Mouse (Mus musculus) lung, embryonic 16.5 days (tissue): ENCODE results near the gene Vps13d. TPM values are rescaled to one million over a fixed set of nuclear protein-coding genes. Genes with fewer than 3 reads are reported as not detected.

Source experiments
- ATAC-seq: fragments of 200-750 bp; cut with Nextera tagmentation; 2 replicates; pipeline ENCODE4 v1.8.0; 2017; ENCODE audit warnings: low read depth, mild to moderate bottlenecking, moderate library complexity
- H3K27ac ChIP-seq: fragments of 300-500 bp; sonication (generic); 2 replicates; pipeline ENCODE4 v1.5.1; 2014; ENCODE audit warnings: mild to moderate bottlenecking, control low read depth, low read length
- H3K27me3 ChIP-seq: fragments of 300-500 bp; sonication (generic); 2 replicates; pipeline ENCODE4 v1.6.1; 2014; ENCODE audit warnings: low read depth, low read length, mixed read lengths; ENCODE audit not compliant: control insufficient read depth, insufficient read depth
- H3K36me3 ChIP-seq: fragments of 300-500 bp; sonication (generic); 2 replicates; pipeline ENCODE4 v1.6.1; 2014; ENCODE audit warnings: low read length; ENCODE audit not compliant: control insufficient read depth, insufficient read depth
- H3K4me1 ChIP-seq: fragments of 300-500 bp; sonication (generic); replicated peaks from 2 replicates; pipeline ENCODE4 v1.6.1; 2014; ENCODE audit warnings: low read length, mixed read lengths; ENCODE audit not compliant: control insufficient read depth, insufficient read depth
- H3K4me2 ChIP-seq: fragments of 300-500 bp; sonication (generic); 2 replicates; pipeline ENCODE4 v1.6.1; 2014; ENCODE audit warnings: low read depth, low read length, control low read depth
- H3K4me3 ChIP-seq: fragments of 300-500 bp; sonication (generic); 2 replicates; pipeline ENCODE4 v1.5.1; 2014; ENCODE audit warnings: mild to moderate bottlenecking, low read length, control low read depth
- H3K9ac ChIP-seq: fragments of 300-500 bp; sonication (generic); 2 replicates; pipeline ENCODE4 v1.6.1; 2014; ENCODE audit warnings: low read length, control low read depth
- H3K9me3 ChIP-seq: fragments of 300-500 bp; sonication (generic); 2 replicates; pipeline ENCODE4 v1.6.1; 2016; ENCODE audit warnings: low read length; ENCODE audit not compliant: control insufficient read depth
- WGBS: fragments of 180-500 bp; shearing (Covaris S2); extraction: QIAGEN DNeasy Blood & Tissue Kit; methylation state at CpG from one replicate; pipeline ENCODE4 v1.1.7; 2014; 5-methylcytosine and 5-hydroxymethylcytosine counted together
- polyA plus RNA-seq: library from polyadenylated mRNA; unstranded; fragments of >200 nt; fragmentation: Nextera tagmentation; extraction: Ambion mirVana; gene quantifications from 2 replicates; pipeline ENCODE4 v1.2.1, GENCODE M21; 2015

Gene Vps13d
- polyA plus RNA-seq, 1 experiment from 2014 or later, result 5.9 TPM

GRCm38 (mm10) chr4:145215396-145215795, 20.6 kb upstream of the Vps13d start:
- Histone ChIP-seq H3K27me3 (no peaks in the 10 kb centered on the region), H3K27ac (no peak overlapping the region), H3K4me1 (no peaks in the 10 kb centered on the region), H3K9ac (no peak overlapping the region), H3K4me2 (no peak overlapping the region), H3K36me3 (no peaks in the 10 kb centered on the region), H3K9me3 (no peaks in the 10 kb centered on the region), H3K4me3 (no peak overlapping the region)
- 64% methylated on average over 2 of the region's 2 CpGs for WGBS
- ATAC-seq, result no peak

DNA sequence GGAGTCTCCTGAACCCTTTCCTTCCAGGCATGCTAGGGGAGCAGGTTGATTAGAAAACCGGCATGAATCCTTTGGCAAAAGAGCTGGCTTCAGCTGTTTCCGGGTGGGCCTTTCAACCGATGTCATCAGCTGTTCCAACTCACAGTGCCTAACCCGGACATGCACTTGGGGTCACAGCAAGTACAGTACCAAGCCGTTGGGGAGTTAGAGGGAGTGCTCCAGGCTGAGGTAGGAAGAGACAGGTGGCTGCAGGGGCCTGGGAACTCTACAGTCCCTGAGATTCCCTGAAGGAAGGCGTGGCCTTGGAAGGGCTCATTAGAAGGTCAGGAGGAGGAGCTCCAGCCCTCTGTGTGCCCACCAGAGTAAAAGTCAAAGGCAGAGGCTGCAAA, 20.0 kb upstream of the Vps13d start:
- H3K9me3 ChIP-seq, result no peaks in the 10 kb centered on the region
- H3K4me2 ChIP-seq, result no peak overlapping the region
- H3K4me3 ChIP-seq, result no peak overlapping the region
- no peaks in the 10 kb centered on the region for H3K4me1 ChIP-seq
- no peak overlapping the region for H3K9ac ChIP-seq
- 0 out of 2 replicates have a peak, but pooled peaks have one; percentile 22 for ATAC-seq
- no peaks in the 10 kb centered on the region for H3K36me3 ChIP-seq
- no peaks in the 10 kb centered on the region for H3K27me3 ChIP-seq
- H3K27ac ChIP-seq, result no peak overlapping the region
- WGBS, result 31% methylated on average over 6 of the region's 6 CpGs

DNA sequence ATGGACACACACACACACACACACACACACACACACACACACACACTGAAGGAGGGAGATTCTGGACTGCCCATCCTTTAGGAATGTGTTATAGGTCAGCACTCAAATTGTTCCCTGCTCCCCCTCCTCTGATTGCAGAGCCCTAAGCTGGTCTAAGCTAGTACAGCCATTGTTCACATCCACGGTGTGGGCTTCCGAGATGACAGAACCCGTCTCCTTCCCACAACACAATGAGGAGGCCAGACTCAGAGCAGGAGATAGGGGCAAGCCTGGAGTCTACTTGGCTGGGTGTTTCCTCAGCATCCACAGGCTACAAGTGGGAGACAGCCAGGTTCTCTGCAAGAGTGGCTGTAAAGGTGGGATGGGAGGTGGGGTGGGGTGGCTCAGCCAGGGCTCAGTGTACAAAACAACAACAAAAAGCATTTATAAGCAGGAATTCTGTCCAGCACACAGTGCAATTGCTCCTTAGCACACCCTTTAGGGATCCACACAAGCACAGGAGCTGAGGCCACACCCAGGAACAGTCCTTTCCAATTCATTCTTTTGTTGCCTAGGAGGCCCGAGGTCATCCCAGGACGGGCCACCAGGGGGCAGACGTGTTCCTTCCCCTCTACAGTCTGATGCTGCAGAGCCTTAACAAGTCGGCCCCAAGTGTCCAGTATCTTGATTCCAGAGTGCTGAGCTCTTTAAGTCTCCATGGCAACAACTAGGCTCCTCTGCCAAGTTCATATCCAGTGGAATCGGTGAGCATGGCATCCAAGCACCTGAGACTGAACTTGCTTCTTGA, 19.4 kb upstream of the Vps13d start:
- H3K27ac ChIP-seq, result no peak overlapping the region
- WGBS, result 29% methylated on average over 8 of the region's 8 CpGs
- no peak overlapping the region for H3K9ac ChIP-seq
- H3K4me2 ChIP-seq, result no peak overlapping the region
- H3K36me3 ChIP-seq, result no peaks in the 10 kb centered on the region
- ATAC-seq, result peak; percentile 83
- H3K9me3 ChIP-seq, result no peaks in the 10 kb centered on the region
- no peak overlapping the region for H3K4me3 ChIP-seq
- H3K4me1 ChIP-seq, result no peaks in the 10 kb centered on the region
- no peaks in the 10 kb centered on the region for H3K27me3 ChIP-seq

DNA sequence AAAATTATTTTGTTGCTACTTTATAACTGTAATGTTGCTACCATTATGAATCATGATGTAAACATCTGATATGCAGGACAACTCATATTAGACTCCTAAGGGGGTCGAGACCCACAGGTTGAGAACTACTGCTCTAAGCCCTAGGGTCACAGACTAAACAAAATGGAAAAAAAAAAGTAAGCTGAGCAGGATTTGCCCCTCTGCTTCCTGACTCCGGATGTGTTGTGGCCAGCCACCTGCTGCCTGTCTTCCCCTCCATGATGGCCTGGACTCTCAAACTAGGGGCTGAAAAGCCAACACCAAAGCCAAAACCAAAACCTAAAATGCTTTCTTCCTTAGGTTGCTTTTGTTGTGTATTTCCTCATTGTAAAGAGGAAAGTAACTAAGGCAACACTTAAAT, 16.3 kb upstream of the Vps13d start:
- Histone ChIP-seq H3K9me3 (no peaks in the 10 kb centered on the region), H3K4me2 (no peak overlapping the region), H3K27ac (no peak overlapping the region), H3K4me1 (no peaks in the 10 kb centered on the region; the same call in 1 of the 2 replicates), H3K36me3 (no peaks in the 10 kb centered on the region), H3K4me3 (no peak overlapping the region), H3K9ac (no peak overlapping the region), H3K27me3 (no peaks in the 10 kb centered on the region)
- ATAC-seq, result no peak
- WGBS, result 44% methylated on average over 2 of the region's 2 CpGs

GRCm38 (mm10) chr4:145210564-145210963, 15.8 kb upstream of the Vps13d start:
- Histone ChIP-seq H3K4me2 (no peak overlapping the region), H3K9me3 (no peaks in the 10 kb centered on the region), H3K4me3 (no peak overlapping the region), H3K27me3 (no peaks in the 10 kb centered on the region), H3K36me3 (no peaks in the 10 kb centered on the region), H3K4me1 (no peaks in the 10 kb centered on the region; the same call in 1 of the 2 replicates), H3K9ac (no peak overlapping the region), H3K27ac (no peak overlapping the region)
- 85% methylated on average over 5 of the region's 5 CpGs for WGBS
- ATAC-seq, result no peak

DNA sequence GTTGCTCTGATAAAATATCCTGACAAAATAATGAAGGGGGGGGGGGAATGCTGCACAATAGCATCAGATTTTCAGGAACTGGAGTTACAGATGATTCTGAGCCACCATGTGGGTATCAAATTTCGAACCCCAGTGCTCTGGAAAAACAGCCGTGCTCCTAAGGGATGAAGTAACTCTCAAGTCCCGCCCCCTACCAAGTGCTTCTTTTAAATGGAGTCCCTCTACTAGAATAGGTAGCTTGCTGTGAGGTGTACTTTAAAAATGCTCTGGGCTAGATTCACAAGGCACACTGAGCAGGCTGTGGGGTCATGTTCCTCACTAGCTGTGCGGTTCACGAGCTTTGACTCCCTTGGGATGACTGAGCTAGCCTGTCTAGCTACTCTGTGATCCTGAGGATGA, 14.9 kb upstream of the Vps13d start:
- no peak for ATAC-seq
- H3K36me3 ChIP-seq, result no peaks in the 10 kb centered on the region
- H3K27me3 ChIP-seq, result no peaks in the 10 kb centered on the region
- H3K27ac ChIP-seq, result no peak overlapping the region
- no peak overlapping the region for H3K4me3 ChIP-seq
- no peak overlapping the region for H3K4me2 ChIP-seq
- 42% methylated on average over 5 of the region's 5 CpGs for WGBS
- no peaks in the 10 kb centered on the region for H3K9me3 ChIP-seq
- no peaks in the 10 kb centered on the region; the same call in 1 of the 2 replicates for H3K4me1 ChIP-seq
- no peak overlapping the region for H3K9ac ChIP-seq

DNA sequence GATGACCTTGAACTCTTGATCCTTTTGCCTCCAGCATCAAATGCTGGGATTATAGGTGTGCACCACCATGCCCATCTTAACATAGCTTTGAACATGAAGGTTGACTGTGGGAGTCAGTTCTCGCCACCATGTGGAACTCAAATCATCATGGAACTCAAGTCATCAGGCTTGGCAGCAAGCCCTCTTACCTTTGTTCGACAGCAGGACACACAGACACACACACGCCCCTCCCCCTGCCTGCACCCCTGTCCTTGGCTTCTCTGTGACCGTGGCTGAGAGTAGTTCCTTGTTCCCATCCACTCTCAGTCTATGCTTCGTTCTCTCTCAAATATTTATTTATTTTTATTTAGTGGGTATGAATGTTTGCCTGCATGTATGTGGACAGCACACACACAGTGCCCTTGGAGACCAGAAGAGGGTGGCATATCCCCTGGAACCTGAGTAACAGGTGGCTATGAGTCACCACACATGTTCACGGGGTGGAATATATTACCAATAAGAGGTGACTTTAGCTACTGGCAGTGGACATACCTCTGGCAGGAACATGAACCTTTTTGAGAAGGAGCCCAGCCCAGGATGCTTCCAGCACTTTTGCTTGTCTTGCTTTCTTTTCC, 14.4 kb upstream of the Vps13d start:
- Histone ChIP-seq H3K4me3 (no peak overlapping the region), H3K9me3 (no peaks in the 10 kb centered on the region), H3K4me1 (no peaks in the 10 kb centered on the region; the same call in 1 of the 2 replicates), H3K9ac (no peak overlapping the region), H3K27ac (no peak overlapping the region), H3K36me3 (no peaks in the 10 kb centered on the region), H3K27me3 (no peaks in the 10 kb centered on the region), H3K4me2 (no peak overlapping the region)
- 59% methylated on average over 6 of the region's 6 CpGs for WGBS
- no peak for ATAC-seq

DNA sequence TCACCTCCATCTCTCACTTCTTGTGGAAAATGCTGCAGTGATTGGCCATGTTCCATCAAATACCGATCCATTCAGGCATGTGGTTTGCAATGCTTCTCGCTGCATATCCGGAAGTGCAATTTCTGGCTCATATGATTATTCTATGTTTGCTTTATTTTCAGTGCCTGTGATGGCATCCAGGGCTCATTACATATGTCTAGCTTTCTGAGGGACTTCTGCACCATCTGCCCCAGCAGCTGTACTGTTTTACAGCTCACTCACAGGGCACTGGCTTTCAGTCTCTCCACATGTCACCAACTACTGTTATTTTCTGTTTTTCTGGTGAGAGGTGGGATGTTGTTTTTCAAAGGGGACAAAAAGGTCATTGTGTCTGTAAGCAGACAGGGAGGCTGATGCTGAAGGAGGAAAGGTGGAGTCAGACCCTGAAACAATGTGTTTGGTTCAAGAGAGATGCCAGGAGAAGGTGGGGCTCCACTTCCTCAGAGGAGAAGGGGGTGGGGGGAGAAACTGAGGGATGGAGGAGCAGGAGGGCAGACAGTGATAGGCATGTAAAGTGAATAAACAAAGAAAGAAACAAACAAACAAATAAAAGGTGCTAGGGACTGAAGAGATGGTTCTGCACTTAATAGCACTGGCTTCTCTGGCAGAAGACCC, 13.0 kb upstream of the Vps13d start:
- no peak overlapping the region for H3K27ac ChIP-seq

DNA sequence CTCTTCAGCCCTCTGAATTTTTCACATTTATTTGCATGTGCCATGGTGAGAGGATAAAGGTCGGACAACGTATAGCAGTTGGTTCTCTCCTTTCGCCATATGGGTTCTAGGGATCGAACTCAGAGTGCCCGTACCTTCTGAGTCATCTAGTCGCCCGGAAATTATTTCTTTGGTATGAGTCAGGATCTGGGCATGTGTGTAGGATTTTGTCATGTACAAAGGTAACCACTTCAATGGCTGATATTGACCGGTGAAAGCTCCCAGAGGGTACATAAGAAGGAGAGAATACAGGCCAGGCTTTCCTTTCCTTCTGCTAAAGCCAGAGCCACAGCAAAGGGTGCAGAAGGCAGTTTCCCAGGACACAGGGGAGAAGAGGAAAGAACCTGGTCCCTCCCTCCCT, 10.0 kb upstream of the Vps13d start:
- peaks cover 10% of the 10 kb centered on the region for H3K4me1 ChIP-seq
- H3K27me3 ChIP-seq, result no peaks in the 10 kb centered on the region
- no peaks in the 10 kb centered on the region for H3K36me3 ChIP-seq
- H3K27ac ChIP-seq, result no peak overlapping the region
- no peak overlapping the region for H3K4me2 ChIP-seq
- H3K9me3 ChIP-seq, result no peaks in the 10 kb centered on the region
- 83% methylated on average over 8 of the region's 8 CpGs for WGBS
- H3K4me3 ChIP-seq, result no peak overlapping the region
- no peak for ATAC-seq
- no peak overlapping the region for H3K9ac ChIP-seq

More for the DNA sequence above, 13.0 kb upstream of the Vps13d start:
- Histone ChIP-seq H3K4me2 (no peak overlapping the region), H3K4me1 (no peaks in the 10 kb centered on the region; the same call in 1 of the 2 replicates), H3K9me3 (no peaks in the 10 kb centered on the region), H3K36me3 (no peaks in the 10 kb centered on the region), H3K4me3 (no peak overlapping the region), H3K27me3 (no peaks in the 10 kb centered on the region), H3K9ac (no peak overlapping the region)
- WGBS, result 50% methylated on average over 3 of the region's 3 CpGs
- ATAC-seq, result peak; percentile 78
